Mouse (Mus musculus): ENCODE data around the gene Olfr786. TPM values are rescaled to one million over a fixed set of nuclear protein-coding genes. Genes with fewer than 3 reads are reported as not detected.

Gene Olfr786
- not detected for polyA plus RNA-seq (2017; shearing (Covaris generic))

DNA sequence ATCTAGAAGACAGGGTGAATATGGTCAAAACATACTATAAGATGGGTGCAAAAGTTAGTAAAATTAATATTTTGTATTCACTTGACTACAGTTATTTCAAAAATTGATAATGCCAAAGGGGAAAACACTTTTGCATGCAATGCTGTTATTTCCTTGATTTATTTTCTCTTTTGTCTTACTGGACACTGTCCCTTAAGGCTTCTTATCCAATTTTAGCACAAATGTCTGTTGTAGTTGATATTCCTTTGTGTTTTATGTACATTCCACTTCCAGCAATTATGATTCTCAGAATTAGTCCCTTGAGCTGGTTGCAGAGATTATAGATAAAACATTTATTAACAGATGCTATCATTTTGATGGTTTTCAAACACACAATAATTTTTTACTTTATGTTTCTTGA lies at the start of gene Olfr786:
Olfr786 (plus strand) TSS at position 301 of the 400 bp plus-strand sequence.
- ATAC-seq, result no peak

GRCm38 (mm10) chr10:129383783-129384182 lies 43.3 kb upstream of the Olfr786 start, which contains the start of gene Olfr784:
TSS of gene Olfr784 (plus strand) at chr10:129384083.
- no peak for ATAC-seq

DNA sequence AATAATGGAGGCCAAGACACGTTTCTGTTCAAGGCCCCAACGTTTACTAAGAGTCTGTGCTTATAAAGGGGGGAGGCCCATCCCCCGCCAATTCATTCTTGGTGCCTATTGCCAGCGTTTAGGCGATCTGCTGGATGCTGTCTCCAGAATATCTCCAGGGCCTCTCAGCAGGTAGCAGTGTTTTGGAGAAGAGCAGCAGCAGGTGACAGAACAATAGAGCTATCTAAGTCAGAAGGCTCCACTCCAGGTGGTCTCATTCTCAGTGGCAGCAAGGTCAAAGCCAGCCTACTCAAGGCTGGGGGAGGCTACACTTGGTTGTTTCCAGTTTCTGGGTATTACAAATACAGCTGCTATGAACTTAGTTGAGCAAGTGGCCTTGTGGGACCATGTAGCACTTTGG lies 26.2 kb upstream of the Olfr786 start:
- no peak for ATAC-seq

DNA sequence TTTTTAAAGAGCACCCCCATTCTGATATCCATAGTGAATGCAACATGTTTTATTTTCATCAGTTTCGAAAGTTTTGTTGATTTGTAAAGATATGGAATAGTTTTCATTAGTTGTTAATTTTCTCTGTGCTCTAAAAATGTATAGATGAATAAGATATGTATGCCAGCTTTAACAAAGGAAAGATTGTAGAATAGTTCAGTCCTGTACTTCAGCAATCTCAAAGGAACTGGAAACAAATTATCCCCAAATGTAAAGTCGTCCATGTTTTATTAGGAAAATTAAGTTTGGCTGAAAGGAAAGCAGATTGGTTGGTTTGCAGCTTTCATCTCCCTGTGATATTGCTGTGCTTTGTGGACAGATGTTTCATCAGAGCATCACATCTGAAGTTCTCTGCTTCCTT lies 22.0 kb upstream of the Olfr786 start, which contains the start of gene Olfr785:
Olfr785 (plus strand) TSS at position 301 of the 400 bp plus-strand sequence.
- ATAC-seq, result no peak

DNA sequence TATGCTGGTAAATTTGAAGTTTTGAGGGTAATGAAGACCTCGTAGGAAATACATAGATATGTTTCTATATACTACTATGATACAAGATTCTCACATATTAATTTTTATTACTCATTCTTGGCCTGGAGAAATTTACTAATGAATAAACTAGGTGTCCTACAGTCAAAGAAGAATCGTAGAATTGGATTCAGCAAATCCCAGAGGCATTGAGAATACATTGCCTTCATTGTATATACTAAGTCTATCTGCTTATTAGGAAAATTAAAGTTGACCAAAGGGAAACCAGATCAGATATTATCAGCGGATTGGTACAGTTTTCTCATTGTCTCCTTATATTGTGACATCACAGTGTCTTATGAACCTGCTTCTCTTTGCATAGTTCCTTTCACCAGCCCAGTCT lies 34.5 kb downstream of the Olfr786 start, which contains the start of gene Olfr787:
Olfr787 (plus strand) TSS at position 301 of the 400 bp plus-strand sequence.
- ATAC-seq, result no peak

DNA sequence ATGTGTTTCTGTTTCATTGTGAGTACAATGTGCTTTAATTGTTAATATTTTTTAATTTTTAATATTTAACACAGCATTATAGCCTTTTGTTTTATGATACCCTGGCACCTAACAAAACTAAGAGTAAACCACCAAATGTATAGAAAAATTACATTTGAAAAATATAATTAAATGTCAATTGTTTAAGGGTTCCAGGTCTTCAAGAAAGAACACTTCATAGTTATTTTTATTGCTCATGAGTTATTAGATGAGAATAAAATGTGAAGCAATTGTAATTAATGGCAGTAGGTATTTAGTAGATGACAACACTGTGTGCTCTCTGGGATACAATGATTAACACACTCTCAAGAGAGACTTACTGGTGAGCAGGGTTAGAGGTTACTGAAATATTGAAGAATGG lies 43.6 kb downstream of the Olfr786 start, which contains the start of gene Olfr788:
Olfr788 (plus strand) TSS at position 301 of the 400 bp plus-strand sequence.
- no peak for ATAC-seq

GRCm38 (mm10) chr10:129473256-129473655 lies 46.1 kb downstream of the Olfr786 start:
- no peak for ATAC-seq

DNA sequence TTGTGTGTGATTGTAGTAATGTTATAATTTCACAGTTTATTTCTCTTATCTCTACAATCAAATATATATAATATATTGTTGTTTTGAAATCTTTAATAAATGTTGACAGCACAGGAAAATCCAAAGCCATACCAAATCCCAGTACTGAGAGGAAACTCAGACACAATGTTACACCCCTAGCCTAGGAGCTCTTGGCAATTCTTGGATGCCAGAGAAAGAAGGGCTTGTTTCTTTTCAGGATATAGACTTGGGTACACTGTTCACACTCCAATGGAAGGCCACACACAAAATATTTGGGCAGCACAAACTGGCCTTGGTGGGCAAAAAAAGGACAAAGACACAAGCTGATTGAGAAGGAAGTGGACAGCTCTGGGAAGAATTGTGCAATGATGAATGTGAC lies 46.6 kb downstream of the Olfr786 start:
- no peak for ATAC-seq

DNA sequence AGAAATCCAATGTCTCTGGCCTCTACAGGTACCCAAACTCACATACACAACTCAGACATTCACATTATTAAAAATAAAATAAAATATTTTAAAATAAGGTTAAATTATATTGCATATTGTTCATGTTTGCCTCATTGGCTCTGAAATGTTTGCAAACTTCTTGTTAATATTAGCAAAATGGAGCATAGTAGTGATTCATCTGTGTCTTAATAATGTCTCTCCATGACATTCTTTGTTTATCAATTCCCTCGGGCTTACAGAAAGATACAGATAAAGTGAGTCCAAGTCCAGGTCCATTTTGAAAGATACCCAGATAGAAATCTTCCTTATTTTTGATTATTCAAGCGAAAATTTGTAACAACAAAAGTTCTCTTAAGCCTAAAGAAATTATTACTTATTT lies 57.3 kb downstream of the Olfr786 start, which contains the start of gene Olfr789:
Olfr789 (plus strand) TSS at position 301 of the 400 bp plus-strand sequence.
- ATAC-seq, result no peak

Other genes with a start within 250 kb of the Olfr786 start
- gene Olfr772, start 249.4 kb upstream of the Olfr786 start, polyA plus RNA-seq (2017; shearing (Covaris generic)), result not detected
- not detected for gene Olfr773, start 239.9 kb upstream of the Olfr786 start, polyA plus RNA-seq (2017; shearing (Covaris generic))
- gene Olfr774, start 191.1 kb upstream of the Olfr786 start, polyA plus RNA-seq (2017; shearing (Covaris generic)), result not detected
- not detected for gene Olfr775, start 178.9 kb upstream of the Olfr786 start, polyA plus RNA-seq (2017; shearing (Covaris generic))
- gene Olfr776, start 168.2 kb upstream of the Olfr786 start, polyA plus RNA-seq (2017; shearing (Covaris generic)), result not detected
- gene Olfr777, start 155.8 kb upstream of the Olfr786 start, polyA plus RNA-seq (2017; shearing (Covaris generic)), result not detected
- gene Olfr780, start 109.2 kb upstream of the Olfr786 start, polyA plus RNA-seq (2017; shearing (Covaris generic)), result under 1 TPM in 1 of 2 experiments, not detected in 1; 0.33 TPM
- gene Olfr781, start 98.5 kb upstream of the Olfr786 start, polyA plus RNA-seq (2017; shearing (Covaris generic)), result not detected
- gene Olfr782, start 78.5 kb upstream of the Olfr786 start, polyA plus RNA-seq (2017; shearing (Covaris generic)), result not detected
- gene Olfr784, start 43.2 kb upstream of the Olfr786 start, polyA plus RNA-seq (2017; shearing (Covaris generic)), result not detected
- gene Olfr785, start 21.9 kb upstream of the Olfr786 start, polyA plus RNA-seq (2017; shearing (Covaris generic)), result not detected
- gene Olfr787, start 34.6 kb downstream of the Olfr786 start, polyA plus RNA-seq (2017; shearing (Covaris generic)), result under 1 TPM in 1 of 2 experiments, not detected in 1; 0.33 TPM
- gene Olfr788, start 43.7 kb downstream of the Olfr786 start, polyA plus RNA-seq (2017; shearing (Covaris generic)), result not detected
- gene Olfr789, start 57.4 kb downstream of the Olfr786 start, polyA plus RNA-seq (2017; shearing (Covaris generic)), result not detected
- gene Olfr790, start 71.2 kb downstream of the Olfr786 start, polyA plus RNA-seq (2017; shearing (Covaris generic)), result not detected
- not detected for gene Olfr791, start 94.5 kb downstream of the Olfr786 start, polyA plus RNA-seq (2017; shearing (Covaris generic))
- gene Olfr792, start 111.9 kb downstream of the Olfr786 start, polyA plus RNA-seq (2017; shearing (Covaris generic)), result not detected
- gene Olfr794, start 140.3 kb downstream of the Olfr786 start, polyA plus RNA-seq (2017; shearing (Covaris generic)), result not detected
- not detected for gene Olfr796, start 185.3 kb downstream of the Olfr786 start, polyA plus RNA-seq (2017; shearing (Covaris generic))
- under 1 TPM in 1 of 2 experiments, not detected in 1; 0.61 TPM for gene Olfr798, start 200.6 kb downstream of the Olfr786 start, polyA plus RNA-seq (2017; shearing (Covaris generic))
- not detected for gene Olfr799, start 210.2 kb downstream of the Olfr786 start, polyA plus RNA-seq (2017; shearing (Covaris generic))
- gene Olfr800, start 230.4 kb downstream of the Olfr786 start, polyA plus RNA-seq (2017; shearing (Covaris generic)), result not detected
- not detected for gene Olfr801, start 246.6 kb downstream of the Olfr786 start, polyA plus RNA-seq (2017; shearing (Covaris generic))

All from activated CD4-positive, CD25-positive, alpha-beta regulatory T cell, adult 4 months (primary cell).